Mouse (Mus musculus): ENCODE data around the gene Cbx8. TPM values are rescaled to one million over a fixed set of nuclear protein-coding genes. Genes with fewer than 3 reads are reported as not detected.

Cbx8 gene
- total and polyA plus RNA-seq, 3 experiments: not detected

DNA sequence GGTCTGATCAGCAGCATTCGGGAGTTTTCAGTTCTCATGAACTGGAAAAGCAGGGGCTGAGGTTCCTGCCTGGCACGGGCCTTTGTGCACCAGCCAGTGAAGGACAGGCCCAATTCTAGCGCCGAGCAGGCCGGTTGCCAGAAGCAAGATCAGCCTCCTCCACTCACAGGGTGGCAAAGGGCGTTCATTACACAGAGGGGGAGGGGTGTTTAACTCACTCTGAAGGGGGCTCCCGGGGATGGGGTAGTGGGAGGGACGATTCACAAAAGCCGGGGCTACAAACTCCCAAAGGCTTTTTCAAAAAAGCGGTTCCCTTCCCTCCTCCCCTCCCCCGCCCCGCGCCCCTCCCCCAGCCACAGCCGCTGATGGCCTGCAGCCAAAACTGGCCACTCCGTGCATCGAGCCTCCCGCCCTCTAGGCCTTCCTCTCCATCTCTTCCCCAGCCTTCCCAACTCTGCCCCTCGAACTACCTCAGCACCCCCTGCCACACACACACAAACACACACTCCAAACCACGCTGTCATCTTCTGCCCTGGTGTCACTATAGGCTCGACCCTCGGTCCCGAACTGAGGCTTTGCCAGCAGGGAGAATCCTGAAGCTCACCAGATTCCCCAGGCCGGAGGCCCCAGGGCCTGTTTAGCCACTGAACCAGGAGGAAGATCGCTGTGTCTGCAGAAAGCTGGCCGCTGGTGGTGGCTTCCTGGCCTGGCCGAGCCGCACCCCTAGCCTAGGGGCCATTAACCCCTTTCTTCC lies 38.1 kb upstream of the Cbx8 start:
- no peaks in the 10 kb centered on the region for H3K4me1 ChIP-seq (ENCODE audit: insufficient read depth, low read depth, low read length)
- no peak for DNase-seq (ENCODE audit: low spot score)
- TF ChIP-seq POLR2AphosphoS5 (IDR thresholded peaks at IDR 0.05; ENCODE audit: insufficient replicate concordance, low read depth, low read length) (no peak), GATA1 (IDR thresholded peaks at IDR 0.05; ENCODE audit: borderline replicate concordance, low read length) (no peak), TAL1 (conservative IDR thresholded peaks at IDR 0.05; ENCODE audit: low read depth, low read length) (no peak), CTCF (IDR thresholded peaks at IDR 0.05; ENCODE audit: low read depth, low read length) (no peak), GATA2 (IDR thresholded peaks at IDR 0.05; ENCODE audit: borderline replicate concordance, low read depth, low read length) (no peak)
- no peak for ATAC-seq (ENCODE audit: extremely low read depth, insufficient number of reproducible peaks, low FRiP score, poor library complexity, severe bottlenecking)
- H3K27me3 ChIP-seq (ENCODE audit: insufficient read depth, low read length): no peaks in the 10 kb centered on the region
- no peaks in the 10 kb centered on the region for H3K36me3 ChIP-seq (replicated peaks)
- H3K9me3 ChIP-seq (replicated peaks): peaks cover 92% of the 10 kb centered on the region
- H3K4me3 ChIP-seq (ENCODE audit: low read depth, low read length): peak overlapping the region; percentile 23; the same call in 1 of the 2 replicates

DNA sequence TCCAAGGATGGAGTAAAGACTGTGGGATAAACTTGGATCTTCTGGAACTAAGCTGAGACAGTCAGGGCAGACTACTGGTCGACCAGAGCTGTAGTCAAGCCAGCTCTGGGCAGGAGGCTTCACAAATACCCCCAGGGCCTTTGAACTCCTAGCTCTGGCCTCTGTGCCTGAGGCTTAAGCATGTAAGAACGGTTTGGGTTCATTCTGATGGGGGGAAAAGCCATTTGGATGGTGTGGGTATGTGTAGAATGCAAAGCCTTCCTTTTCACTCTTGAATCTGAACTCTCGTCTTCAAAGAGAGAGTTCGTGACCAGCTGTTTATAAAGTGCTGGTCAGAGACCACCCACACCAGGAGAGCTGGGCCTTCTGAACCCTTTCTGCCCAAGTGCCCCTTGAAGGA lies 37.0 kb upstream of the Cbx8 start:
- H3K9me3 ChIP-seq (replicated peaks): peaks cover 91% of the 10 kb centered on the region
- no peak overlapping the region for H3K4me3 ChIP-seq (ENCODE audit: low read depth, low read length)
- no peaks in the 10 kb centered on the region for H3K36me3 ChIP-seq (replicated peaks)
- no peak for TF ChIP-seq POLR2AphosphoS5 (IDR thresholded peaks at IDR 0.05; ENCODE audit: insufficient replicate concordance, low read depth, low read length)
- no peak for TF ChIP-seq CTCF (IDR thresholded peaks at IDR 0.05; ENCODE audit: low read depth, low read length)
- no peak for TF ChIP-seq TAL1 (conservative IDR thresholded peaks at IDR 0.05; ENCODE audit: low read depth, low read length)
- no peak for TF ChIP-seq GATA2 (IDR thresholded peaks at IDR 0.05; ENCODE audit: borderline replicate concordance, low read depth, low read length)
- TF ChIP-seq GATA1 (IDR thresholded peaks at IDR 0.05; ENCODE audit: borderline replicate concordance, low read length): no peak
- DNase-seq (ENCODE audit: low spot score) (no peak), ATAC-seq (ENCODE audit: extremely low read depth, insufficient number of reproducible peaks, low FRiP score, poor library complexity, severe bottlenecking) (no peak)
- no peaks in the 10 kb centered on the region for H3K27me3 ChIP-seq (ENCODE audit: insufficient read depth, low read length)
- H3K4me1 ChIP-seq (ENCODE audit: insufficient read depth, low read depth, low read length): no peaks in the 10 kb centered on the region

GRCm38 (mm10) chr11:119075805-119076204 lies 35.0 kb upstream of the Cbx8 start:
- Histone ChIP-seq H3K9me3 (replicated peaks) (peaks cover 90% of the 10 kb centered on the region), H3K4me3 (ENCODE audit: low read depth, low read length) (no peak overlapping the region), H3K4me1 (ENCODE audit: insufficient read depth, low read depth, low read length) (no peaks in the 10 kb centered on the region), H3K36me3 (replicated peaks) (no peaks in the 10 kb centered on the region), H3K27me3 (ENCODE audit: insufficient read depth, low read length) (no peaks in the 10 kb centered on the region)
- no peak for DNase-seq (ENCODE audit: low spot score)
- ATAC-seq (ENCODE audit: extremely low read depth, insufficient number of reproducible peaks, low FRiP score, poor library complexity, severe bottlenecking): no peak
- TF ChIP-seq POLR2AphosphoS5 (IDR thresholded peaks at IDR 0.05; ENCODE audit: insufficient replicate concordance, low read depth, low read length): no peak

DNA sequence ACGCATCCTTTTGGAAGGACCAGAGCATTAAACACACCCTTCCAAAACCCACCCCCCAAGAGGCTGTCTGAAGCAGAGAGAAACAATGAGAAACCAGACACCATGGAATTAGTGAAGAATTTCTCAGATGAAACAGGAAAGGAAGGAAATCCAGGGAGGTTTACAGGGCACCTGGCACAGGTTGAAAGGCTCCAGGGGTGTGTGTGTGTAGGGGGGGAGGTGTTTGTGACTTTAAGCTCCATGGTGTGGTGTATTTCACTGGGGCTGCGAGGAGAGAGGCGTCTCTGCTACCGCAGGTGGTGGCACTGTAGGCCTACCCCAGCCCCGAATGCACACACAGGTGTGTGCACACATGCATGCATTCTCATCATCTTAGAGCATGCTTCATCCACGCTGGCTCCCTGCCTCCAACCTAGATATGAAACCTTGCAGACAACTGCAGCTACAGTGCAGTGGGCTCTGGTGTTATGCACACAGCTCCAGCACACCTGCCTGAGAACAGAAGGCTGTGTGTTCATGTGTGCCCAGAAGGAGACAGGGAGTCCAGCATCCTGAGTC lies 33.2 kb upstream of the Cbx8 start:
- no peaks in the 10 kb centered on the region for H3K27me3 ChIP-seq (ENCODE audit: insufficient read depth, low read length)
- H3K4me1 ChIP-seq (ENCODE audit: insufficient read depth, low read depth, low read length): no peaks in the 10 kb centered on the region
- H3K4me3 ChIP-seq (ENCODE audit: low read depth, low read length): no peak overlapping the region
- ATAC-seq (ENCODE audit: extremely low read depth, insufficient number of reproducible peaks, low FRiP score, poor library complexity, severe bottlenecking) (no peak), DNase-seq (ENCODE audit: low spot score) (no peak)
- peaks cover 85% of the 10 kb centered on the region for H3K9me3 ChIP-seq (replicated peaks)
- no peaks in the 10 kb centered on the region for H3K36me3 ChIP-seq (replicated peaks)
- TF ChIP-seq POLR2AphosphoS5 (IDR thresholded peaks at IDR 0.05; ENCODE audit: insufficient replicate concordance, low read depth, low read length) (no peak), CTCF (IDR thresholded peaks at IDR 0.05; ENCODE audit: low read depth, low read length) (no peak), GATA2 (IDR thresholded peaks at IDR 0.05; ENCODE audit: borderline replicate concordance, low read depth, low read length) (no peak), TAL1 (conservative IDR thresholded peaks at IDR 0.05; ENCODE audit: low read depth, low read length) (no peak), GATA1 (IDR thresholded peaks at IDR 0.05; ENCODE audit: borderline replicate concordance, low read length) (no peak)

GRCm38 (mm10) chr11:119072986-119073385 lies 32.2 kb upstream of the Cbx8 start:
- peaks cover 84% of the 10 kb centered on the region for H3K9me3 ChIP-seq (replicated peaks)
- ATAC-seq (ENCODE audit: extremely low read depth, insufficient number of reproducible peaks, low FRiP score, poor library complexity, severe bottlenecking) (no peak), DNase-seq (ENCODE audit: low spot score) (no peak)
- no peaks in the 10 kb centered on the region for H3K36me3 ChIP-seq (replicated peaks)
- no peaks in the 10 kb centered on the region for H3K4me1 ChIP-seq (ENCODE audit: insufficient read depth, low read depth, low read length)
- H3K4me3 ChIP-seq (ENCODE audit: low read depth, low read length): no peak overlapping the region
- no peak for TF ChIP-seq TAL1 (conservative IDR thresholded peaks at IDR 0.05; ENCODE audit: low read depth, low read length)
- TF ChIP-seq GATA2 (IDR thresholded peaks at IDR 0.05; ENCODE audit: borderline replicate concordance, low read depth, low read length): no peak
- no peak for TF ChIP-seq POLR2AphosphoS5 (IDR thresholded peaks at IDR 0.05; ENCODE audit: insufficient replicate concordance, low read depth, low read length)
- no peak for TF ChIP-seq CTCF (IDR thresholded peaks at IDR 0.05; ENCODE audit: low read depth, low read length)
- no peak for TF ChIP-seq GATA1 (IDR thresholded peaks at IDR 0.05; ENCODE audit: borderline replicate concordance, low read length)
- no peaks in the 10 kb centered on the region for H3K27me3 ChIP-seq (ENCODE audit: insufficient read depth, low read length)

DNA sequence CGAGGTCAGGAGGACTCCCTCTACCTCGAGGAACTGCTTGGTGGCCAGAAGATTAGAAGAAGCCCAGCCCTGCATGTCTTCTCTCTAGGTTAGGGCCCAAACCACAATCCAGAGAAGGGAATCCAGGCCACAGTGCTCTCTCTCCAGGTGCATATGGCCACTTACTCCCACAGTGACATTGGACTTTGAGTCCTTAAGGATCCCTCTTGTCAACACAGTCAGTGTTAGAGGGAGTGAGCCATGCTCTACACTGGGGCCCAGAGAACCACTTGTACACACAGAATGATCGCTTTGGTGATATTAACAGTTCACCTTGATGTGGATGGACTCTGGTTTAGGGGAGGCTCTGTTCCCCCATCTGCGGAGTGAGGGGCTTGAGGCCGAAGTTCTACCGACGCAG lies 31.5 kb upstream of the Cbx8 start:
- DNase-seq (ENCODE audit: low spot score) (no peak), ATAC-seq (ENCODE audit: extremely low read depth, insufficient number of reproducible peaks, low FRiP score, poor library complexity, severe bottlenecking) (no peak)
- no peak overlapping the region for H3K4me3 ChIP-seq (ENCODE audit: low read depth, low read length)
- H3K36me3 ChIP-seq (replicated peaks): no peaks in the 10 kb centered on the region
- TF ChIP-seq CTCF (IDR thresholded peaks at IDR 0.05; ENCODE audit: low read depth, low read length): no peak
- H3K9me3 ChIP-seq (replicated peaks): peaks cover 81% of the 10 kb centered on the region
- no peaks in the 10 kb centered on the region for H3K4me1 ChIP-seq (ENCODE audit: insufficient read depth, low read depth, low read length)
- no peaks in the 10 kb centered on the region for H3K27me3 ChIP-seq (ENCODE audit: insufficient read depth, low read length)

Data from G1E (cell line).